Mouse (Mus musculus) ES-E14 (cell line): Measurements from ENCODE around the gene Ski. TPM values are rescaled to one million over a fixed set of nuclear protein-coding genes. Genes with fewer than 3 reads are reported as not detected.

Experiments
- DNase-seq: peaks from one replicate; pipeline ENCODE4 v3.0.0-alpha.2; 2013; ENCODE audit warnings: low read depth, low spot score
- H3K27ac ChIP-seq: 2 replicates; pipeline ENCODE4 v1.5.1; 2012; ENCODE audit warnings: low read depth, mild to moderate bottlenecking, low read length, moderate library complexity, mixed read lengths; ENCODE audit not compliant: poor library complexity, insufficient read depth, severe bottlenecking
- H3K36me3 ChIP-seq: 2 replicates; pipeline ENCODE4 v1.6.1; 2012; ENCODE audit warnings: mild to moderate bottlenecking, low read length, moderate library complexity, mixed read lengths; ENCODE audit not compliant: control insufficient read depth, poor library complexity, insufficient read depth, severe bottlenecking
- H3K4me1 ChIP-seq, 2 experiments: fragments of 150-350 bp in 1 of 2; sonication (generic) in 1 of 2; 2 replicates each; pipeline ENCODE4 v1.6.1; 2012; ENCODE audit warnings: low read length in 2 of 2, mild to moderate bottlenecking in 1 of 2, mixed read lengths in 1 of 2; ENCODE audit not compliant: control insufficient read depth in 2 of 2, insufficient read depth in 2 of 2, poor library complexity in 1 of 2
- H3K4me3 ChIP-seq, 2 experiments: fragments of 150-350 bp in 1 of 2; sonication (generic) in 1 of 2; 2 replicates each; pipeline ENCODE4 v1.5.1; 2012; ENCODE audit warnings: low read length in 2 of 2, low read depth in 1 of 2, mild to moderate bottlenecking in 1 of 2, mixed read lengths in 1 of 2; ENCODE audit not compliant: insufficient read depth in 1 of 2, poor library complexity in 1 of 2, severe bottlenecking in 1 of 2
- H3K9ac ChIP-seq: 2 replicates; pipeline ENCODE4 v1.6.1; 2012; ENCODE audit warnings: low read depth, mild to moderate bottlenecking, low read length, mixed read lengths; ENCODE audit not compliant: poor library complexity, insufficient read depth, severe bottlenecking
- H3K9me3 ChIP-seq: fragments of 150-350 bp; sonication (generic); 2 replicates; pipeline ENCODE4 v1.6.1; 2012; ENCODE audit warnings: low read depth, mild to moderate bottlenecking, low read length; ENCODE audit not compliant: control insufficient read depth, insufficient read depth
- CHD2 ChIP-seq: IDR thresholded peaks from 2 replicates; pipeline ENCODE4 v1.6.1; 2014; ENCODE audit warnings: mild to moderate bottlenecking, low read depth, low read length, inconsistent platforms
- HCFC1 ChIP-seq: IDR thresholded peaks from 2 replicates; pipeline ENCODE4 v1.6.1; 2012; ENCODE audit warnings: low read length, inconsistent platforms, borderline replicate concordance; ENCODE audit not compliant: insufficient read depth
- MAFK ChIP-seq: IDR thresholded peaks from 2 replicates; pipeline ENCODE4 v1.6.1; 2014; ENCODE audit warnings: mild to moderate bottlenecking, low read depth, low read length, inconsistent platforms; ENCODE audit not compliant: insufficient read depth
- ZC3H11A ChIP-seq: IDR thresholded peaks from 2 replicates; pipeline ENCODE4 v1.6.1; 2012; ENCODE audit warnings: low read depth, mild to moderate bottlenecking, inconsistent platforms, low read length, borderline replicate concordance
- ZNF384 ChIP-seq: IDR thresholded peaks from 2 replicates; pipeline ENCODE4 v1.6.1; 2012; ENCODE audit warnings: low read depth, low read length, inconsistent platforms
- in situ Hi-C, 2 experiments: fragments of 600-800 bp; cut with MboI; formaldehyde crosslinking; loops; one replicate each; pipeline ENCODE4 v1.15.1; 2025; ENCODE audit warnings: low sequenced_read_pairs in 2 of 2, inconsistent platforms in 1 of 2; ENCODE audit not compliant: unreplicated experiment in 2 of 2
- total RNA-seq: library from RNA; depleted of rRNA; stranded (reverse); fragments of 300-350 nt; gene quantifications from 2 replicates; pipeline ENCODE4 v1.2.3, GENCODE M21; 2012

The Ski gene
- total RNA-seq, 1 experiment, result 30.2 TPM

DNA sequence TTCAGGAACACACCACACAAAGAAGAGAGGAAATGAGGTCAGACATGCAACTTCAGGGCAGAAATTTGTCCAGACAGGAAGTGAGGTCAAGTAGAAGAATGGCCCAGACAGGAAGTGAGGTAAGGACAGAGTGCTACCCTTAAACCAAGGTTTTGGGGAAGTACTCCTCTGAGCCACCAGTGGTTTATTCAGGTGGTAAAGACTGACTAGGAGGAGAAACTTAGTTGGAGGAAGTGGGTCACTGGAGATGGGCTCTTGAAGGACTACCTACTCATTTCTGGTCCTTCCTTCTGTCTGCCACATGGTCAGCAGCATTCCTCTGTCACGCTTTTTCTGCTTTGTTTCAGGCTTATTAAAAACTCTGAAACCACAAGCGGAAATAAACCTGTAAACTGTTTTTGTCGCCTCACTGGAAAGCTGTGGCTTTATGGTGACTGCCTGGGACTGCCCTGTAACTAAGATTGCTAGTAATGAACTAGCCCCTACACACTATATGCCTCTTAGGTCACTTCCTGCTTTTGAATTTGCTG is 21.5 kb downstream of the Ski start:
- H3K4me1 ChIP-seq, result peaks cover 3 to 14% of the 10 kb centered on the region in 2 experiments; a peak in 3 of 4 replicates
- no peak overlapping the region for H3K9ac ChIP-seq
- H3K36me3 ChIP-seq, result peaks cover 5% of the 10 kb centered on the region; the same call in 1 of the 2 replicates
- DNase-seq, result no peak
- no peak overlapping the region for H3K4me3 ChIP-seq
- in situ Hi-C loops, result no loop called here
- H3K9me3 ChIP-seq, result no peaks in the 10 kb centered on the region
- TF ChIP-seq ZNF384, result no peak
- no peak for TF ChIP-seq HCFC1
- TF ChIP-seq ZC3H11A, result no peak
- no peak for TF ChIP-seq CHD2
- no peak for TF ChIP-seq MAFK
- no peak overlapping the region for H3K27ac ChIP-seq

DNA sequence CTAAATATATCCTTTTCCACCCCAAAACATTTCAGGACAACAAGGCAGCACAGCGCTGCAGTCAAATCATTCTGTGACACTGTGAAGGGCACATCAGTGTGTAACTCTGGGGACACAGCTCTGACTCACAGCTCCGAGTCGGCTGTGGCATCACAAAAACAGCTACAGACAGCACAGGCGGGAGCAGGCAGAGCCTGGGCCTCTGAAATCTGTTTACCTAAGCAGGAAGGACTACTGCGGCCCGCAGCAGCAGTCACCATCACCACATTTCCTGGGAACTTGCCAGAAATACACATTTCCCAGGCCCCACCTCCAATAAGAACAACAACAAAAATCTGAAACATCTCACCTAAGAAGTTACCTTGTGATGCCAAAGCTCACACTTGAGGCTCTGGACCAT is 24.7 kb downstream of the Ski start:
- no peaks in the 10 kb centered on the region for H3K9me3 ChIP-seq
- H3K4me1 ChIP-seq, result peaks cover 8 to 31% of the 10 kb centered on the region in 2 experiments
- in situ Hi-C loops, result no loop called here
- DNase-seq, result no peak
- TF ChIP-seq MAFK (no peak), ZNF384 (no peak), HCFC1 (no peak), ZC3H11A (no peak)
- H3K36me3 ChIP-seq, result peaks cover 6% of the 10 kb centered on the region; the same call in 1 of the 2 replicates
- no peak overlapping the region for H3K4me3 ChIP-seq
- H3K27ac ChIP-seq, result no peak overlapping the region
- no peak overlapping the region for H3K9ac ChIP-seq

DNA sequence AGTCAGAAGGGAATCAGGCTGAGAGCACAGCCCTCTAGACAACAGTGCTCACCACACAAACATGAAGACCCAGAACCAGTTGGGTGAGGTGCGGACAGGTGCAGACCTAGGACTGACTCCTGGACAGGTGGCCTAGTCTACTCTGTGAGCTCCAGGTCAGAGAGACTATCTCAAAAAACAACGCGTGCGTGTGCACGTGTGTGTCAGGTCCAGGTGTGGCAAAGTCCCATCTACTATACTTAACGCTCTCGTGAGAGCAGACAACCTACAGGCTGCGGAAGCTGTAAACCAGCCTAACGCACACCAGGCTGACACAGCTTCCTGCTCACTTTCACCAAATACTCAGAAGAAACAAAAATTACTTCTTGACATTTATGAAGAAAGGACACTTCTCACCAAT is 27.2 kb downstream of the Ski start:
- in situ Hi-C loops, result no loop called here
- TF ChIP-seq MAFK (no peak), CHD2 (no peak), ZNF384 (no peak), ZC3H11A (no peak)

DNA sequence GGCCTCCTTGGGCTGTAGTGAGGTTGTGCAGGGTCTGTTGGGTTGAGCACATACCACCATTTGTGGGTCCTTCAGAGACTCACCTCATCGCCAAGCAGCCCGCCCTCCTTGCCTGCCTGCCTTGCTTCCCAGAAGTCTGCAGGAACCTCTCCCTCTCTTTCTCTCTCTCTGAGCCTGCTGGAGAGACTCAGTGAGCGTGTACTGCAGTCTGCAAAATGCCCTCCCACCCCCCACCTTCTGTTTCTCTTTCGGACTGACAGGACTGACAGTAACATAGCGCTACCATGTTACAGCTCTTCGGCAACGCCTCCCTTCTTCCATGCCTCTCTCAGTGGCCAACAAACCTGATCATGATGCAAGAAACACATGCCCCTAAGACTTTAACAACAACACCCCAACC is 32.1 kb downstream of the Ski start:
- H3K4me3 ChIP-seq, result peak overlapping the region in 1 of 2 experiments; percentile 4; a peak in 2 of 4 replicates
- peak overlapping the region; percentile 84 for H3K27ac ChIP-seq
- peaks cover 34 to 74% of the 10 kb centered on the region in 2 experiments for H3K4me1 ChIP-seq
- H3K9ac ChIP-seq, result peak overlapping the region; percentile 26; the same call in 1 of the 2 replicates
- TF ChIP-seq HCFC1 (no peak), CHD2 (no peak), MAFK (no peak), ZNF384 (no peak), ZC3H11A (no peak)
- DNase-seq, result no peak
- in situ Hi-C loops, result no loop called here
- no peaks in the 10 kb centered on the region for H3K9me3 ChIP-seq
- peaks cover 8% of the 10 kb centered on the region; the same call in 1 of the 2 replicates for H3K36me3 ChIP-seq

More for the DNA sequence above, 27.2 kb downstream of the Ski start:
- H3K36me3 ChIP-seq, result peaks cover 6% of the 10 kb centered on the region; the same call in 1 of the 2 replicates
- peaks cover 16 to 54% of the 10 kb centered on the region in 2 experiments for H3K4me1 ChIP-seq
- H3K27ac ChIP-seq, result no peak overlapping the region
- DNase-seq, result no peak
- no peak overlapping the region for H3K9ac ChIP-seq
- no peaks in the 10 kb centered on the region for H3K9me3 ChIP-seq
- H3K4me3 ChIP-seq, result no peak overlapping the region
